Mouse (Mus musculus): Measurements from ENCODE around the gene Fam177a. TPM values are rescaled to one million over a fixed set of nuclear protein-coding genes. Genes with fewer than 3 reads are reported as not detected.
A peak's percentile ranks its signal among the peaks of the same experiment; 100 is the strongest.
"Not testable (repeated sequence)": the region's sequence is repeated elsewhere in the genome, so short reads cannot be mapped to it uniquely, and the experiment has no call there.

Fam177a gene
- 10 to 100 TPM; 26.7 to 36.8 TPM for total RNA-seq (2021)
- long read RNA-seq, transcript Fam177a-201 (5 exons, 3,922 nt) = major isoform, 50 of 56 reads
- long read RNA-seq, partial matches to known transcripts = 0 of 56 reads
- long read RNA-seq, other reads (novel, unspliced or antisense) = 6 of 56 reads

GRCm38 (mm10) chr12:55124242-55124641 is at the start of gene Fam177a:
TSS of gene Fam177a (plus strand) at chr12:55124469.
- not testable (repeated sequence) for DNase-seq (ENCODE audit: low spot score in 2 of 2)

- DNase-seq (ENCODE audit: low spot score in 2 of 2) = no peak
Observed at GRCm38 (mm10) chr12:55075296-55075695, 49.0 kb upstream of the Fam177a start.

GRCm38 (mm10) chr12:55078706-55079105 is 45.6 kb upstream of the Fam177a start:
- DNase-seq (ENCODE audit: low spot score in 2 of 2) = not testable (repeated sequence)

- DNase-seq (ENCODE audit: low spot score in 2 of 2) = peak; percentile 91 to 95
Observed at GRCm38 (mm10) chr12:55079726-55080600, 44.3 kb upstream of the Fam177a start, which contains the start of the genes 2700097O09Rik and Srp54a. TSS of gene 2700097O09Rik (minus strand) at chr12:55080110. TSS of gene Srp54a (plus strand) at chr12:55080262.

- DNase-seq (ENCODE audit: low spot score in 2 of 2) = not testable (repeated sequence)
Observed at GRCm38 (mm10) chr12:55080601-55080942, 43.7 kb upstream of the Fam177a start.

GRCm38 (mm10) chr12:55092127-55092526 is 32.1 kb upstream of the Fam177a start:
- DNase-seq (ENCODE audit: low spot score in 2 of 2) = not testable (repeated sequence)

GRCm38 (mm10) chr12:55112616-55113015 is 11.7 kb upstream of the Fam177a start:
- DNase-seq (ENCODE audit: low spot score in 2 of 2) = not testable (repeated sequence)

GRCm38 (mm10) chr12:55124731-55125130 is 462 bp downstream of the Fam177a start:
- DNase-seq (ENCODE audit: low spot score in 2 of 2) = not testable (repeated sequence)

- DNase-seq (ENCODE audit: low spot score in 2 of 2) = not testable (repeated sequence)
Observed at GRCm38 (mm10) chr12:55135540-55135939, 11.3 kb downstream of the Fam177a start.

- not testable (repeated sequence) for DNase-seq (ENCODE audit: low spot score in 2 of 2)
Observed at GRCm38 (mm10) chr12:55137859-55138258, 13.6 kb downstream of the Fam177a start.

- DNase-seq (ENCODE audit: low spot score in 2 of 2) = not testable (repeated sequence)
Observed at GRCm38 (mm10) chr12:55154559-55155448, 30.5 kb downstream of the Fam177a start, which contains the start of gene Srp54b. TSS of gene Srp54b (plus strand) at chr12:55155104.

- DNase-seq (ENCODE audit: low spot score in 2 of 2) = not testable (repeated sequence)
Observed at GRCm38 (mm10) chr12:55155449-55155783, 31.1 kb downstream of the Fam177a start.

- DNase-seq (ENCODE audit: low spot score in 2 of 2) = not testable (repeated sequence)
Observed at GRCm38 (mm10) chr12:55167034-55167557, 42.8 kb downstream of the Fam177a start.

- DNase-seq (ENCODE audit: low spot score in 2 of 2) = not testable (repeated sequence)
Observed at GRCm38 (mm10) chr12:55187686-55188085, 63.4 kb downstream of the Fam177a start.

GRCm38 (mm10) chr12:55189127-55189526 is 64.9 kb downstream of the Fam177a start:
- not testable (repeated sequence) for DNase-seq (ENCODE audit: low spot score in 2 of 2)

Other genes starting within 250 kb of the Fam177a start
- not detected for gene Gm20403, start 137.9 kb upstream of the Fam177a start, total RNA-seq (2021)
- 1 to 10 TPM; 2.9 to 4.2 TPM for gene Baz1a, start 110.1 kb upstream of the Fam177a start, total RNA-seq (2021)
- 10 to 100 TPM in 1 of 2 experiments, 1 to 10 TPM in 1; 8.5 to 10.6 TPM for gene 2700097O09Rik, start 44.4 kb upstream of the Fam177a start, total RNA-seq (2021)
- gene Srp54a, start 44.2 kb upstream of the Fam177a start, total RNA-seq (2021) = 100 to 1,000 TPM; 102 to 116 TPM
- 10 to 100 TPM; 73.1 to 95.4 TPM for gene Srp54b, start 30.6 kb downstream of the Fam177a start, total RNA-seq (2021)
- 10 to 100 TPM in 1 of 2 experiments, not detected in 1; 11.8 TPM for gene 1700047I17Rik2, start 75.1 kb downstream of the Fam177a start, total RNA-seq (2021)
- gene Srp54c, start 105.7 kb downstream of the Fam177a start, total RNA-seq (2021) = 10 to 100 TPM; 35.2 to 41.0 TPM
- gene 1110008L16Rik, start 175.1 kb downstream of the Fam177a start, total RNA-seq (2021) = 1 to 10 TPM; 7.6 to 8.8 TPM
- 10 to 100 TPM; 13.0 to 13.9 TPM for gene Ppp2r3c, start 178.5 kb downstream of the Fam177a start, total RNA-seq (2021)

Measured in layer of hippocampus, postnatal 10 days (tissue).